Mouse (Mus musculus) cerebellum, adult 9-10 months (tissue): Measurements from ENCODE around the gene Rad51c.
"Not testable (repeated sequence)": the region's sequence is repeated elsewhere in the genome, so short reads cannot be mapped to it uniquely, and the experiment has no call there.

Experiments
- DNase-seq: peaks from one replicate; pipeline ENCODE4 v3.0.0; 2022

Rad51c gene

DNA sequence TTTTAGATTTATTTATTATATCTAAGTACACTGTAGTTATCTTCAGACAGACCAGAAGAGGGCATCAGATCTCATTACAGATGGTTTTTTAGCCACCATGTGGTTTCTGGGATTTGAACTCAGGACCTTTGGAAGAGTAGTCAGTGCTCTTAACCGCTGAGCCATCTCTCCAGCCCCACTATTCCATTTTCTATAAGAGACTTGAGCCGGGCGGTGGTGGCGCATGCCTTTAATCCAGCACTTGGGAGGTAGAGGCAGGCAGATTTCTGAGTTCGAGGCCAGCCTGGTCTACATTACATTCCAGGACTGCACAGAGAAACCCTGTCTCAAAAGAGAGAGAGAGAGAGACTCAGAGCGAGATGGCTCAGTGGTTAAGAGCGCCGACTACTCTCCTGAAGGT is 27.1 kb upstream of the Rad51c start:
- DNase-seq, result not testable (repeated sequence)

DNA sequence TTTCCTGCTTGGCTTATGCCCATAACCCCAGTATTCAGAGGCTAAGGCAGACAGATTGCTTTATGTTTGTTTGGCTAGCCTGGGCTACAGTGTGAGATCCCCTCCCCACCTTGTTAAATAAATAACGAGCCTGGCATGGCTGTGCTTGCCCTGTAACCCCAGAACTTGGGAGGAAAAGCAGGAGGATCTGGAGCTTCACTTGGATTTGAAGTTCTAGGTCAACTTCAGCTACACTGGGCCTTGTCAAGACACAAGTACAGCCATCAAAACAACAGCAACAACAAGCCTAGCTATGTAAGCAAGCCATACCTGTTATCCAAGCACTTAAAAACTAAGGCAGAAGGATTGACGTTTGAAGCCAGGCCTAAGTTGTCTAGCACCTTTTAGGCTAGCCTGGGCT is 25.6 kb upstream of the Rad51c start:
- DNase-seq, result no peak

DNA sequence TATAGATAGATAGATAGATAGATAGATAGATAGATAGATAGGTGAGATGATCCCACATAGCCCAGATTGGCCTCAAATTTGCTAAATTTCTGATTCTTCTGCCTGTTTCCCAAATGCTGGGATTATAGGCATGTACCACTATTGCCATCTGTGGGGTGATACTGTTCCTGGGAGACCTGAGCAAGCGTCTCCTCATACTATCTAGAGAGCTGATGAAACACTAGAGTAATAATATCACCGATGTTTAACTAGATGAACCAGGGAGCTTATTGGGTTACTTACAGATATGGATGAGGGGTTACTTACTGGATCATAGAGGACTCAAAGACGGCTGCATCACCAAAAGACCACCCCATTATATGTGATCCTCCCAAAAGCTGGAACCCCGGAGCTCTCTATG is 24.6 kb upstream of the Rad51c start:
- peak; percentile 22 for DNase-seq

DNA sequence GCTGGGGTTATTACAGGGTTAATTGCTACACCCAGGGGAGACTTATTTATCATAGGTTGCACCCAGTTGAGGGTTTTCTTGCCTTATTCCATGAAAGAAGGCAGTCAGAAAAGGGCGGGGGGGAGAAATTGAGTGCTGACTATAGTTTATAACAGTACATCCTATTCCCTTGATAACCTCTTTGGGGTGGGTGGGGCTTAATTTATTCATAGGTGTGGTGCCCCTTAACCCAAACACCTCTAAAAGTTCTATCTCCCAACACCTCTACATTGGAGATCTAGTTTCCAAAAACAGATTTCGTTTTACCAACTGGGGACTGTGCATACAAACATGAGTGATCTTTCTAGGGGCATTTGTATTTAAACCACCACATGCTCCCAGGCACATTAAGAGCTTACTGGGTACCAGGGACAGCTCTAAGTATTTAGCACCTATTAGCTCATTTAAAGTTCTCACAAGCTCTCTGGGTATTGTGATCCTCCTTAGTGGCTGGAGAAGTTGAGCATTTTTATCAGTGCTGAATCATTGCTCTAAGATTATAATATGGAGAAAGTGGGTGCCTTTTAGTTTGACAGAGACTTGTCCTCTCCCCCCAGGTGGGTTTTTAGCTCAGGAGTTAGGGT is 23.4 kb upstream of the Rad51c start:
- DNase-seq, result no peak

DNA sequence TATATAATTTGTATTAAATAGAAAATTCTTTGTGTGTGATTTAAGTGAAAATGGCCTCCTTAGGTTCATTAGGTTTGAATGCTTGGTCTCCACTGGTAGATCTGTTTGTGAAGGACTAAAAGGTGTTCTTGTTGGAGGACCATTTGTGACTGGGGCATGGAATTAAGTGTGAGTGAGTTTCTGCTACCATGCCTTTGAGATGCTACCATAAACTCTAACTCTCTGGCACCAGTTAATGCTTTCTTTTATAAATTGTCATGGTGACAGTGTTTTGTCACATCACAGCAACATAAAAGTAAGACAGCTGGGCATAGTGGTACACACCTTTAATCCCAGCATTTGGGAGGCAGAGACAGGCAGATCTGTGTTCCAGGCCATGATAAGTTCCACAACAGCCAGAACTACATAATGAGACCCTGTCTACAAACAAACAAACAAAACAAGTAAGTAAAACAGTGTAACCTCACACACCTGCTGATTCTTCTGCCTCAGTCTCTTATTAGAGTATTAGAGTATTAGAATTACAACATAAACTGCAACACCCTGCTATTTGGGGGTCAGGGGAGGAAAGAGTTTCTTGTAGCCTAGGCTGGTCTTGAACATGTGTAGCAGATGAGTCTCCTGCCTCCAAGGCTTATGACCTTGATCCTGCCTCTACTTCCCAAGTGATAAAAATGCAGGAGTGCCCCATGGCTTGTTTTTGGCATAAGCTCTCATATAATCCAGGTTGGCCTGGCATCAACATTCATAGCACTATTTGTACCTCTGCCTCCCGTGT is 22.7 kb upstream of the Rad51c start:
- DNase-seq, result peak; percentile 46

DNA sequence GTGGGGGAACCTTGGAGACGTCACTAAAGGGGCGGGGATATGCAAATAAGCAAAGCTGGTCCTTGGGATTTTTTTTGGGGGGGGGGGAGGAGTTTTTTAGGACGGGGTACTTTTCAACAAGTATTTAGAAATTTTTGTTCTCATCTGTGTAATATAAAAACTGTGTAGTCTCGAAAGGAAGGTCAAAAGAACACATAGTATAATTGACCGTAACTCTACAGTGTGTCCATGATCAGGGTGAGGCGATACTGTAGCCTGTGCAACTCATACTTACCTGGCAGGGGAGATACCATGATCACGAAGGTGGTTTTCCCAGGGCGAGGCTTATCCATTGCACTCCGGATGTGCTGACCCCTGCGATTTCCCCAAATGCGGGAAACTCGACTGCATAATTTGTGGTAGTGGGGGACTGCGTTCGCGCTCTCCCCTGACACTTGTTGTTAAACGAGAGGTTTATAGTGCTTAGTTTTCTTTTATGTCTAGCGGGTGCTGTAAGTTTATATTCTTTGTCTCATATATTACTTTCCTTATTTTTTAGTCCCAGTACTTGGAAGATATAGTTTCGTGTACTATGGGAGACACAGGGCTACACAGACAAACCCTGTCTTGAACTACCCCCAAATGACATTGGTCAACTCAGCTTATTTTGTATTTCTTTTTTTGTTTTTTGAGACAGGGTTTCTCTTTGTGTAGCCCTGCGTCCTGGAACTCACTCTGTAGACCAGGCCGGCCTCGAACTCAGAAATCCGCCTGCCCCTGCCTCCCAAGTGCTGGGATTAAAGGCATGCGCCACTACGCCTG is 21.9 kb upstream of the Rad51c start:
- DNase-seq, result peak; percentile 92

DNA sequence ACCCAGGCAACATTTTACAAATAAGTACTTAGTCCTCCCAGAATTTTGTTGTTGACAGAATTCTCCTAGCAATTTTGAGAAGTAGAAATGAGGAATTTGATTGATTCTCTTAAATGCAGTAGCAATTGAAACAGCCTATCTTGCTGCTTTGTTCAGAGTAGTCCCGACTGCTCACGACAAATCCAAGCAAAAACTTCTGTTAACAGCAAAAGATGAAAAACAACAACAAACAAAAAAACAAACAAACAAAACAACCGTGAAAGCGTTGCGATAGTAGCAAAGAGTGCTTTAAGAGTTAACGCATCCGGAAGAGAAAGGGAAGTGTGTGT is 21.3 kb upstream of the Rad51c start:
- DNase-seq, result no peak

DNA sequence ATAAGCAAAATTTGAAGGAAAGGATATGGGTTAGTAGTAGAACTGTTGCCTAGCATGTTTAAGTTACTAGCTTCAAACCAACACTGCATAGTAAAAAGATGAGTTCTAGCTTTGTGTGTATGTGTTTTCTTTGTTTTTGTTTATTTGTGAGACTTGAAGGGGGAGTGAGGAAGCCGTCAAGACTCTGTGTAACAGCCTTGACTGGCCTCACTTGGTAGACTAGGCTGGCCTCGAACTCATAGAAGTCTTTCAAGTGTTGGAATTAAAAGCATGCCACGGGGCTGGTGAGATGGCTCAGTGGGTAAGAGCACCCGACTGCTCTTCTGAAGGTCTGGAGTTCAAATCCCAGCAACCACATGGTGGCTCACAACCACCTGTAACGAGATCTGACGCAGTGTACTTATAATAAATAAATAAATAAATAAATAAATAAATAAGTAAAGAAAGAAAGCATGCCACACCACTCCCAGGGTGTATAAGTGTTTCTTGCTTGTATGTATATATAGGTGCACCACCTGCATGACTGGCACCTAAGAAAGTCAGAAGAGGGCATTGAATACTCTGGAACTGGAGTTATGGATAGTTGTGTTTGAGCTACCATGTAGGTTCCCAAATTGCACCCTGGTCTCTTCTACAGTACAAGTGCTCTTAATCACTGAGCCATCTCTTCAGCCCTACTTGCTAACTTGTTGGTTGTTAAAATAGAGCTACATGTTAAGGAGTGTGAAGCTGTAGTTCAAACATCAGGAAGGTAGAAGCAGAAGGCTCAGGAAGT is 19.0 kb upstream of the Rad51c start:
- DNase-seq, result peak; percentile 61

DNA sequence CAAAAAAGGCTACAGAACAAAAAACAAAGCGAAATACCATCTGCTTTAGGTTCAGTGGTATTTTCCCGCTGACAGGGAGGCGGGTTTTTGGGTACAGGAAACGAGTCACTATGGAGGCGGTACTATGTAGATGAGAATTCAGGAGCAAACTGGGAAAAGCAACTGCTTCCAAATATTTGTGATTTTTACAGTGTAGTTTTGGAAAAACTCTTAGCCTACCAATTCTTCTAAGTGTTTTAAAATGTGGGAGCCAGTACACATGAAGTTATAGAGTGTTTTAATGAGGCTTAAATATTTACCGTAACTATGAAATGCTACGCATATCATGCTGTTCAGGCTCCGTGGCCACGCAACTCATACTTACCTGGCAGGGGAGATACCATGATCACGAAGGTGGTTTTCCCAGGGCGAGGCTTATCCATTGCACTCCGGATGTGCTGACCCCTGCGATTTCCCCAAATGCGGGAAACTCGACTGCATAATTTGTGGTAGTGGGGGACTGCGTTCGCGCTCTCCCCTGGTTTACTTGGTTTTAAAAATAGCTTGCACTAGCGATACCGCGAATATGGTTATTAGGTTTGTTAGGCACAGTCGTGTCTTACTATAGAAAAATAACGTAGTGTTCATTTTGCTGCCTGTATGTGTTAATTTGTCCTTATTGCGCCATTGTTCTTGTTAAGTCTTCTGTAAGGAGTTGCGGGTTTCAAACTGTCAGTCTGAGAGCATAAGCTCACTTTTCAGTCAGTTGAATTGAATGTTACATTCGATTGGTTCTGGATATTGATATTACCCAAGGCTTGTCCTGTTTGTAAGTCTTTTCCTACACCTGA is 18.0 kb upstream of the Rad51c start:
- peak; percentile 95 for DNase-seq

DNA sequence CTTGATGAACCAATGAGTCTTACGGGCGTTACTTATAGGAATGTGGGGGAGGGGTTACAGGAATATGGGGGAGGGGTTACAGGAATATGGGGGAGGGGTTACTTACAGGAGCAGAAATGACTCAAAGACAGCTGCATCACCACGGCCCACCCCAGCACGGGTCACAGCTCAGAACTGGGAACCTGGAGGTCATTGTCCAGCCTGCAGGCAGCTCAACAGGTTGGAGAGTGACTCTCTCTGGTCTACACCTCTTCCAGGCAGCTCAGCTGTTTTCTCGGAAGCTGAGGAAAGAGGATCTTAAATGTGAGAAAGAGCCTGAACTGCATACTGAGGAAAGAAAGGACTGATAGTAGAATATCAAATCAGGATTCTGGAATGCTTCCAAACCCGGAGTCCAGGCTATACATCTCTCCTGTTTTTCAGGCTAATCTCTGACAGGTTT is 17.0 kb upstream of the Rad51c start:
- DNase-seq, result peak; percentile 71

DNA sequence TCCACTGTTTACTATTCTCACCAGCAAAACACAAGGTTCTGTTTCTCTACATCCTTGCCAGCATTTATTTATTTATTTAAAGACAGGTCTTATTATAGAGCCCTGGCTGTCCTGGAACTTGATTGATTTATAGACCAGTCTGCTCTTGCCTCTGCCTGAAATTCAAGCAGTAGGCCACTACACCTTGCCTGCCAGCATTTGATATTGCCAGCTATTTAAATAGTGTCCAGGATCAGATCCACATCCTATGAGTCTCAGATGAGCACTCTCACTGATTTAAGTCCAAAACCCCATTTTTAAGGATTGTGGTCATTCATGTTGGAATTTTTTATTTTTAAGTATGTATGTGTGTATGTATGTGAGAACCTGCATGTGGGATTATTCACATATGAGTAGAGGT is 16.1 kb upstream of the Rad51c start:
- peak; percentile 42 for DNase-seq

DNA sequence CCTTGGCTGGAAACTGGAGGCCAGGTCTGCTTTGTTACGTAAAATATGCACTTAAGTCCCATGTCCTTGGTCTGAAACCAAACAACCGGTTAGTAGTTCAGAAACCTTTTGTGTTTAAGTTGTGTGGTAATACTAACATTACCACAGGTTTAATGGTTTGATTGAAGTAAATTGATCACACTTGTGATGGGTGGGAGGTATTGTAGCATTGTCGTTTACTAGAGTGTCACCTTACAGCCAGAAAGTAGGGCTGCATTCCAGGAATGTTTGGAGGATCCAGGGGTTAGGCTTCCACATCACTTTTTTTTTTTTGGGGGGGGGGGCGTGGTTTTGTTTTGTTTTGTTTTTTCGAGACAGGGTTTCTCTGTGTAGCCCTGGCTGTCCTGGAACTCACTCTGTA is 11.4 kb upstream of the Rad51c start:
- no peak for DNase-seq

DNA sequence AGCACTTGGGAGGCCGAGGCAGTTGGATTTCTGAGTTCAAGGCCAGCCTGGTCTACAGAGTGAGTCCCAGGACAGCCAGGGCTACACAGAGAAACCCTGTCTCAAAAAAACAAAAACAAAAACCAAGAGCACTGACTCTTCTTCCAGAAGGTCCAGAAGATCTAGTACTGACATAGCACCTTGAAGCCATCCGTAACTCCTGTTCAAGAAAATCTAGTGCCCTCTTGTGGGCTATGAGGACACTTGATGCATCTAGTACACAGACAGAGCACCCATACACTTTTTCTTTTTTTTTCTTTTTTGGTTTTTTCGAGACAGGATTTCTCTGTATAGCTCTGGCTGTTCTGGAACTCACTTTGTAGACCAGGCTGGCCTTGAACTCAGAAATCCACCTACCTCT is 8.7 kb upstream of the Rad51c start:
- DNase-seq, result not testable (repeated sequence)

DNA sequence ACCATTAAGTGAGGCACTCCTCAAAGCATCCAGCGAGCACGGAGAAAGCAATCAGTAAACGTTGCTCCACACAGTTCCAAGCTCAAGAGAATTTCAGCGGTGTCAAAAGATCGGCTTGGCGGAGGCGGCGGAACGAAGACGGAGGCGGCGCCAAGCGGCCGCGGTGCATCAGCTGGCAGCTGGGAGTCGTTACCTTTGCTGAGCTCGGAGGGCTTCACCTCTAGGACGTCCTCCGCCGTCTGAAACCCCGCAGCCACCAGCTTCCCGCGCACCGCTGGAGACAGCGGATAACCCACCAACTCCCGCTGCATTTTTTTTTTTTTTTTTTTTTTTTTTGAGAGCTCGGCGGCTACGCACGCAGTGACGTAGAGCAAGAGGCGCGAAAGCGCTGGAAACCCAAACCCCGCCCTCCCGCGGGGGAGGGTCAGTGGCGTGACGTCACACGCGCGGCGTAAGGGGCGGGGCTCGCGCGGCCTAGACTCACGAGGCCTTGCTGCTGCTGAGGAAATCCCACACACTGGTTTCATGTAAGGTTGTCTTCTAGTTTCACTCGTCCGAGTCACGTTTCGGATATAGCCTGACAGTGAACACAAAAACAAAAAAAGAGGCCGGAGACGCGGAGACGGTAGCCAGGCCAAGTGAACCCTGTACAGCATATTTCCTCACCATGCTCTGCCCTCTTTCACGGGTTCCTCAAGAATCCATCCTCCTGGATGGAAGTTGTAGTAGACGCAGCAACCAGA is 472 bp downstream of the Rad51c start:
- peak; percentile 98 for DNase-seq

DNA sequence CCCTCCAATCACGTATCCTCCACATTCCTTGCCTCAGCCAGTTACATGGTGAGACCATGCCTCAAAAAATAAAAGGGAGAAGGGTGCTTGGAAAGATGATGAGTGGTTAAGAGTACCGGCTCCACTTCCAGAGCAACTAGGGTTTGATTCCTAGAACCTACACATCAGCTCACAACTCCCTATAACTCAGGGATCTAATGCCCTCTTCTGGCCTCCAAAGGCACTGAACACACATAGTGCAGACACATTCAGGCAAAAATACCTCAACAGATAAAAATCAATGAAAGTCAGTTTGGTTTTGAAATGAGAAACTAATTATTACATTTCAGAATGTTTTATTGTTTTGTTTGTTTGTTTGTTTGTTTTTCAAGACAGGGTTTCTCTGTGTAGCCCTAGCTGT is 6.4 kb downstream of the Rad51c start:
- no peak for DNase-seq

DNA sequence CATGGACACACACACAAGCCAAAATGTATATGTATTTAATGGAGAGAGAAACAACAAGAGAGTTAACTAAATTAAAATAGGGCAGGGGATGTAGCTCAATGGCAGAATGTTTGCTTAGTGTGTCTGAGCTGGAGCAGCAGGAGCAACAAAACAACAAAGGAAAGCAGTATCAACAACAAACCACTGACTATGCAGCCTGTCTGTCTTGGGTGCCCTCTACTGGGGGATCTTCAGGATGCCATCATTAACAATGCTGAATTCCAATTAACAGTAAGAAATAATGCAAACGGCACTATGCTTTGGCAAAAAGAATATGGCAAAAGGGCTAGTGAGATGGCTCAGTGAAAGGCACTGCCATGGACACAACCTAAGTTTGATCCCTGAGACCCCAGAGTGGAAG is 10.9 kb downstream of the Rad51c start:
- DNase-seq, result peak; percentile 37

DNA sequence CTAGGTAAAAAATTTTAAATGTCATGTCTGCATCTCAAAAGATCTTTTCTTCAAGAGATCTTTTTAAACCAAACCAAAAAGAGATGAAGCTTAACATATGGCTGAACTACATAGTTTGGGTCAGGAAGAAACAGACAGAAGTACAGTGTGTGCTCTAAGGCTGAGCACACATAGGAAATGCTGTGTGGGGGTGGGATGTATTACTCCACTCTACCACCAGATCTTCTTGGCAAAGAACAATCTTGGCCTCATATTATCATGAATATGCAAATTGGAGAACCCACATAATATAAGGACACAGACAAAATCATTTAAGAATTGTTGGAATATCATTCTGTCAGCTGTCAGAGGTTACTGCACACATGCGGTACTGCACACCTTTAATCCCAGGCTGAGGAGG is 19.1 kb downstream of the Rad51c start:
- DNase-seq, result no peak

DNA sequence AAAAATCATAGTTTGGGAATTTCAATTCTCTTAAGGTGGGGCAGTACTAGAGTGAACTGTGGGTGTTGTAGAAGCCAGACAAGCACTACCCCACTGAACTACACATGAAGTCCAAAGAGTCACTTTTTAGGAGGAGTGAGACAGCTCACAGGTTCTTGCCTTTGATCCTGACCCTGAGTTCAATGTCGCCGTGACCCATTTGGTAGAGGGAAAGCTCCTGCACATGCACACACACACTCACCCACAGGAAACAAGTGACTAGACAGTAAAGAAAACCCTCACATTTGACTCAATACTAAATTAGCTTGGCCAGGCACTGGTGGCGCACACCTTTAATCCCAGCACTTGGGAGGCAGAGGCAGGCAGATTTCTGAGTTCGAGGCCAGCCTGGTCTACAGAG is 20.2 kb downstream of the Rad51c start:
- DNase-seq, result no peak

DNA sequence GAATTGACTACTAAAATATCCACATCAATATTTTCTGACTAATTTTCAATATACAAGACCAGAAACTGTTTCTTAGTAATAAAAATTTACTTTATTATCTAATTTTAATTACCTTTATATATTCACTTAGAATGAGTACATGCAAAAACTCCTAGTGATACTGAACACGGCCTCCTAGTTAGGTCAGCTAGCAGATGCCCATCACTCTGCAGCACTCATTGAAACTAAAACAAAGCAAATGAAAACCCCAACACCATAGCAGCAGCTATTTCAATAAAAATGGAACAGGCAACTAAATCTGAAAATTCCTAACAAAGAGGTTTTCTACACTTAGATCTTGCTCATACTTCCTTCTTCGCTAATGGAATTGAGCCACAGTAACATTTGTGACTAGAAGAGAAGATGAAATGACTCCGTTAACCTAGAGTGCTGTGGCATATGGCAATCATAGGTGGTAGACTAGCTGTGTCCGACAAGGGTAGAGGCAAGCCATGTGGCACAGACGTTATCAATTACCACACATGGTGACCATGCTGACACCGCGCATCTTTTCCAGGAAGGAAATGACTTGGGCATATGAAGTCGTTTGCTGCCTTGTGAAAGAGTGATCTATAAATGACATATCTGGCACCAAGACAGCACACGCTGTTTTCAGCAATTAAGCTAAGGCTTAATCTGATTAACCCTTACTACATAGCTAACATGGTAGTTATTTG is 36.7 kb downstream of the Rad51c start:
- no peak for DNase-seq

DNA sequence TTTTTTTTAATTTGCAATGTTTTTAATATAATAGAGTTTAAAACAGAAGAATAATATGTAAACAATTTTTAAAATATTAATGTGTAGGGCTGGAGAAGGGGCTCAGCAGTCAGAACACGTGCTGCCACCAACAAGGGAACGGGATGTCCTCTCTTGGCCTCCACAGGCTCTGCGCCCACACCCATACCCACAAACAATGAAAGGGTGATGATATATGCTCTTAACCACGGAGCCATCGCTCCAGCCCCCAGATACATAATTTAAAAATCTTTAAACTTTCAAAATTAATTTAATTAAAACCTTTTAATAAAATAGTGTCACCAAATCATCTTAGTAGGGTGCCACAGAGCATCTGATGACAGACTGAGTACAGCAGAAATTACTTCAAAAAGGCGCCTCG is 37.7 kb downstream of the Rad51c start:
- DNase-seq, result no peak

DNA sequence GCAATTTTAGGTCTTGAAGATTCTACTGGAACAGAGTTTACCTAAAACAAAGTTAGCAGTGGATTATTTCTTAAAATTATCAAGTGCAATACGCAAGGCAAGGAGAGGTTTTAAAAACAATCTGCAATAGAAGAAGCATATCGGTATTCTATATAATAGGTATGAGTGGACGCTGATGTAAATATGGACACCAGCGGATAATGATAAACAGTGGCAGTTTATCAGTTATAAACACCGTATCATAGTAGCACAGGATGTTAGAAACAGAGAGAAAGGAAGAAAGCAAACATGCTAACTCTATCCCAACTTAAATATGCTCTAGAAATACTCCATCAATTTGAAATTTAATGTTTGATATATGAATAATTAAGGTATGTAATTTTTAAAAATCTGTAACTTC is 39.6 kb downstream of the Rad51c start:
- DNase-seq, result no peak
